Mouse (Mus musculus) liver, embryonic 13.5 days (tissue): ENCODE measurements around the gene Dgkq. TPM values are rescaled to one million over a fixed set of nuclear protein-coding genes. Genes with fewer than 3 reads are reported as not detected.

Experiments
- ATAC-seq: fragments of 200-750 bp; cut with Nextera tagmentation; 2 replicates; pipeline ENCODE4 v1.8.0; 2017; ENCODE audit warnings: low read depth, mild to moderate bottlenecking, moderate number of reproducible peaks, moderate library complexity
- DNase-seq: peaks from one replicate; pipeline ENCODE4 v3.0.0; 2022
- H3K27ac ChIP-seq: fragments of 300-500 bp; sonication (generic); 2 replicates; pipeline ENCODE4 v1.5.1; 2015; ENCODE audit warnings: moderate library complexity, mild to moderate bottlenecking, inconsistent platforms
- H3K27me3 ChIP-seq: fragments of 300-500 bp; sonication (generic); 2 replicates; pipeline ENCODE4 v1.6.1; 2015; ENCODE audit warnings: mild to moderate bottlenecking, inconsistent platforms
- H3K36me3 ChIP-seq: fragments of 300-500 bp; sonication (generic); 2 replicates; pipeline ENCODE4 v1.6.1; 2015; ENCODE audit warnings: mild to moderate bottlenecking, inconsistent platforms
- H3K4me1 ChIP-seq: fragments of 300-500 bp; sonication (generic); replicated peaks from 2 replicates; pipeline ENCODE4 v1.6.1; 2015; ENCODE audit warnings: inconsistent platforms
- H3K4me2 ChIP-seq: fragments of 300-500 bp; sonication (generic); 2 replicates; pipeline ENCODE4 v1.6.1; 2015; ENCODE audit warnings: inconsistent platforms, mild to moderate bottlenecking, moderate library complexity
- H3K4me3 ChIP-seq: fragments of 300-500 bp; sonication (generic); replicated peaks from 2 replicates; pipeline ENCODE4 v1.5.1; 2015; ENCODE audit warnings: mild to moderate bottlenecking, inconsistent platforms
- H3K9ac ChIP-seq: fragments of 300-500 bp; sonication (generic); 2 replicates; pipeline ENCODE4 v1.6.1; 2015; ENCODE audit warnings: mild to moderate bottlenecking, inconsistent platforms
- H3K9me3 ChIP-seq: fragments of 300-500 bp; sonication (generic); replicated peaks from 2 replicates; pipeline ENCODE4 v1.6.1; 2016; ENCODE audit warnings: inconsistent platforms
- WGBS: fragments of 180-500 bp; shearing (Covaris S2); methylation state at CpG from one replicate; pipeline ENCODE4 v1.1.7; 2015; ENCODE audit not compliant: insufficient replicate concordance; 5-methylcytosine and 5-hydroxymethylcytosine counted together
- polyA plus RNA-seq: library from polyadenylated mRNA; unstranded; fragments of >200 nt; fragmentation: Nextera tagmentation; extraction: Ambion mirVana; gene quantifications from 2 replicates; pipeline ENCODE4 v1.2.1, GENCODE M21; 2015

Gene Dgkq
- polyA plus RNA-seq, 1 experiment from 2014 or later = 3.6 TPM

GRCm38 (mm10) chr5:108668387-108668932 lies 1.0 kb downstream of the Dgkq start:
- peak overlapping the region; percentile 88 for H3K4me2 ChIP-seq
- H3K27me3 ChIP-seq = peaks cover 10% of the 10 kb centered on the region
- ATAC-seq = no peak
- H3K4me1 ChIP-seq = peaks cover 54% of the 10 kb centered on the region
- DNase-seq = no peak
- peaks cover 24% of the 10 kb centered on the region for H3K36me3 ChIP-seq
- no peaks in the 10 kb centered on the region for H3K9me3 ChIP-seq
- peak overlapping the region; percentile 82 for H3K9ac ChIP-seq
- H3K4me3 ChIP-seq = peak overlapping the region; percentile 64
- peak overlapping the region; percentile 90 for H3K27ac ChIP-seq
- WGBS = 13% methylated on average over 3 of the region's 3 CpGs

- ATAC-seq = no peak
- 77% methylated on average over 2 of the region's 2 CpGs for WGBS
Observed at GRCm38 (mm10) chr5:108667370-108667769, 2.1 kb downstream of the Dgkq start.

GRCm38 (mm10) chr5:108665066-108665465 lies 4.4 kb downstream of the Dgkq start:
- H3K36me3 ChIP-seq = no peaks in the 10 kb centered on the region
- H3K4me2 ChIP-seq = no peak overlapping the region
- ATAC-seq = no peak
- peaks cover 32% of the 10 kb centered on the region for H3K4me1 ChIP-seq
- peaks cover 10% of the 10 kb centered on the region for H3K27me3 ChIP-seq
- no peaks in the 10 kb centered on the region for H3K9me3 ChIP-seq
- no peak for DNase-seq
- H3K27ac ChIP-seq = no peak overlapping the region
- no peak overlapping the region for H3K4me3 ChIP-seq
- 32% methylated on average over 3 of the region's 3 CpGs for WGBS
- no peak overlapping the region for H3K9ac ChIP-seq

More at GRCm38 (mm10) chr5:108667370-108667769, 2.1 kb downstream of the Dgkq start:
- Histone ChIP-seq H3K4me2 (no peak overlapping the region), H3K4me1 (peaks cover 43% of the 10 kb centered on the region), H3K9ac (no peak overlapping the region), H3K27me3 (peaks cover 10% of the 10 kb centered on the region), H3K27ac (no peak overlapping the region), H3K36me3 (peaks cover 13% of the 10 kb centered on the region), H3K9me3 (no peaks in the 10 kb centered on the region), H3K4me3 (no peak overlapping the region)
- DNase-seq = no peak

GRCm38 (mm10) chr5:108662772-108663171 lies 6.7 kb downstream of the Dgkq start:
- ATAC-seq (no peak), DNase-seq (no peak)

GRCm38 (mm10) chr5:108660632-108661268 lies 8.7 kb downstream of the Dgkq start:
- Histone ChIP-seq H3K4me1 (peaks cover 35% of the 10 kb centered on the region), H3K27me3 (peaks cover 5% of the 10 kb centered on the region), H3K9me3 (no peaks in the 10 kb centered on the region), H3K27ac (peak overlapping the region; percentile 83), H3K9ac (peak overlapping the region; percentile 94), H3K4me3 (peak overlapping the region; percentile 86), H3K4me2 (peak overlapping the region; percentile 95), H3K36me3 (peaks cover 19% of the 10 kb centered on the region)
- peak; percentile 93 for DNase-seq
- peak; percentile 99 for ATAC-seq
- WGBS = 13% methylated on average over 36 of the region's 36 CpGs

More at GRCm38 (mm10) chr5:108662772-108663171, 6.7 kb downstream of the Dgkq start:
- Histone ChIP-seq H3K9ac (no peak overlapping the region), H3K36me3 (peaks cover 3% of the 10 kb centered on the region), H3K27me3 (peaks cover 10% of the 10 kb centered on the region), H3K9me3 (no peaks in the 10 kb centered on the region), H3K4me2 (no peak overlapping the region), H3K4me3 (no peak overlapping the region), H3K27ac (no peak overlapping the region), H3K4me1 (peaks cover 34% of the 10 kb centered on the region)
- WGBS = 67% methylated on average over 4 of the region's 4 CpGs

GRCm38 (mm10) chr5:108659698-108660631 lies 9.5 kb downstream of the Dgkq start, which contains the start of gene Idua:
TSS of gene Idua (plus strand) at chr5:108660331.
- peak within 1 kb of the TSS; percentile 83 for H3K27ac ChIP-seq
- H3K4me3 ChIP-seq = peak within 1 kb of the TSS; percentile 86
- DNase-seq (no peak), ATAC-seq (peak; percentile 63)
- peak within 1 kb of the TSS; percentile 95 for H3K4me2 ChIP-seq
- H3K9ac ChIP-seq = peak within 1 kb of the TSS; percentile 94
- H3K36me3 ChIP-seq = peaks cover 27% of the 10 kb centered on the region
- peaks cover 3% of the 10 kb centered on the region for H3K27me3 ChIP-seq
- H3K4me1 ChIP-seq = peaks cover 35% of the 10 kb centered on the region
- H3K9me3 ChIP-seq = no peaks in the 10 kb centered on the region
- WGBS = 10% methylated on average over 24 of the region's 24 CpGs

- no peaks in the 10 kb centered on the region for H3K9me3 ChIP-seq
- no peak for DNase-seq
- H3K9ac ChIP-seq = peak overlapping the region; percentile 94; the same call in 1 of the 2 replicates
- H3K4me1 ChIP-seq = peaks cover 35% of the 10 kb centered on the region
- WGBS = 86% methylated on average over 1 of the region's 1 CpGs
- H3K27me3 ChIP-seq = no peaks in the 10 kb centered on the region
- H3K27ac ChIP-seq = no peak overlapping the region
- no peak overlapping the region for H3K4me3 ChIP-seq
- H3K4me2 ChIP-seq = no peak overlapping the region
- no peak for ATAC-seq
- peaks cover 40% of the 10 kb centered on the region for H3K36me3 ChIP-seq
Observed at GRCm38 (mm10) chr5:108658611-108659010, 10.9 kb downstream of the Dgkq start.

GRCm38 (mm10) chr5:108657406-108657805 lies 12.1 kb downstream of the Dgkq start:
- Histone ChIP-seq H3K4me3 (no peak overlapping the region), H3K27ac (no peak overlapping the region), H3K9ac (no peak overlapping the region), H3K4me2 (no peak overlapping the region), H3K4me1 (peaks cover 35% of the 10 kb centered on the region), H3K9me3 (no peaks in the 10 kb centered on the region), H3K27me3 (no peaks in the 10 kb centered on the region), H3K36me3 (peaks cover 51% of the 10 kb centered on the region)
- no peak for DNase-seq
- no peak for ATAC-seq
- WGBS = 69% methylated on average over 5 of the region's 5 CpGs

GRCm38 (mm10) chr5:108655891-108656650 lies 13.4 kb downstream of the Dgkq start:
- H3K4me2 ChIP-seq = no peak overlapping the region
- peaks cover 32% of the 10 kb centered on the region for H3K4me1 ChIP-seq
- no peak for ATAC-seq
- no peaks in the 10 kb centered on the region for H3K27me3 ChIP-seq
- H3K9me3 ChIP-seq = no peaks in the 10 kb centered on the region
- no peak overlapping the region for H3K9ac ChIP-seq
- DNase-seq = no peak
- H3K27ac ChIP-seq = no peak overlapping the region
- H3K36me3 ChIP-seq = peaks cover 60% of the 10 kb centered on the region
- WGBS = 88% methylated on average over 15 of the region's 15 CpGs
- no peak overlapping the region for H3K4me3 ChIP-seq

GRCm38 (mm10) chr5:108655381-108655780 lies 14.1 kb downstream of the Dgkq start:
- ATAC-seq (no peak), DNase-seq (no peak)
- Histone ChIP-seq H3K4me3 (no peak overlapping the region), H3K4me1 (peaks cover 26% of the 10 kb centered on the region), H3K9me3 (no peaks in the 10 kb centered on the region), H3K27ac (no peak overlapping the region), H3K4me2 (no peak overlapping the region), H3K9ac (no peak overlapping the region), H3K27me3 (no peaks in the 10 kb centered on the region), H3K36me3 (peaks cover 67% of the 10 kb centered on the region)
- WGBS = 84% methylated on average over 9 of the region's 9 CpGs
